Mouse (Mus musculus) urinary bladder, postnatal 36 days (tissue): ENCODE measurements at regions not wholly inside any gene's neighbourhood (a gene's known extent, or its start where the extent isn't known, plus 50 kb on each side); places are given as distances from the start of the nearest gene placed in this dataset.
A peak's percentile ranks its signal among the peaks of the same experiment; 100 is the strongest.

ENCODE experiments used
- DNase-seq, 2 experiments: peaks; one replicate each; pipeline ENCODE4 v3.0.0; 2022; ENCODE audit warnings: low spot score in 2 of 2, mixed read lengths in 1 of 2

DNA sequence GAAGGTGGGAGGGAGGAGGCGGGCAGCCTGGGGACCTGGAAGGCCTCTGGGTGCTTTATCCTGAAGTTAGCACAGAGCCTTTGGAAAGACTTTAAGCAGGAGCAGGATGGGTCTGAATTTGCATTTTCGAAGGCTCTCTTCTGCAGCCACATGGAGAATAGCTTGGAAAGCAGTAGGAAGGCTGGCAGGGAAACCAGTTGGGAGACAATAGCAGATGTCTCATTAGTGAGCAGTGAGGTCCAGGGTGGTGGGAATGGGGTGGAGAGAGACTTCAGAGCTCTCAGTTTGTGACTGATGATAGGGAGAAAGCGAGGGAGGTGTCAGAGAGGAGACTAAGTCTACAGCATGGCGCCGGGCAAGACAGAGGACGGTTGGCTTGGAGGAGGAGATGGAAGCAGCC lies 199.1 kb downstream of the Cbln1 start:
- no peak for DNase-seq

- DNase-seq = no peak
Measured at GRCm38 (mm10) chr8:87270525-87271187, 201.8 kb downstream of the Cbln1 start.

DNA sequence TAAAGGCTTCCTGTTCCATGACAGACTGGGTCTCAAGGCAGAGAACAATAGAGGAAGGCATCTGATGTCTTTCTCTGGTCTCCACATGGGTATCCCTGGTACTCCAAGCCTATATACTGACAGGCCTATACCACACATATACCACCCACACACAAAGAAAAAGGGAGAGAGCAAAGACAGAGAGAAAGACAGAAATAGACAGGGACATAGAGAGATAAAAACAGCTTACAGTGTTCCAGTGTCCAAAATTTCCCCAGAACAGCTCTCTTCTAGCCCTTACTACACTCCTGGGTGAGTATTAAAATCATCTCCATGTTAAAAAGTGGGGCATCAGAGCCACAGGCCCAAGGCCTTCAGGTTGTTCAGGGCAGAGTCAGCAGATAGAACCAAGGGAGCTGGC lies 204.2 kb downstream of the Cbln1 start:
- DNase-seq = no peak

DNA sequence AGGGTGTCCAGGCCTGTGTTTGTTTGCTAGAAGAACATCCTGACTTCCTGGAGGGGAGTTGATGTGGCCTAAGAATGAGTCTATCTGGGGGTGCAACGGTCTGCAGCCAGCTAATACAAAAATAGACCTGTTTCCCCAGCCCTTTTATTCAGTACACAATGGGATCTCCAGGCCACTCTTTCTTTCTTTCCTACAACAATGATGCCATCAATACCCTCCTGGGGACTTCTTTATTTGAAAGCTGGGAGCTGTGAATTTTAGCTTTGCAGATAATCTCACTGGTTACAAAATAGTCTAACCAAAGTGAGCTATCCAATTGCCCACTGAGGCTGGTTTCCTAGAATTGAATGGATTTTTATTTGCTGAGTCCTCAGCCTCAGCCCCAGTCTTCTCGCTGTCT lies 207.4 kb downstream of the Cbln1 start:
- DNase-seq = no peak

DNA sequence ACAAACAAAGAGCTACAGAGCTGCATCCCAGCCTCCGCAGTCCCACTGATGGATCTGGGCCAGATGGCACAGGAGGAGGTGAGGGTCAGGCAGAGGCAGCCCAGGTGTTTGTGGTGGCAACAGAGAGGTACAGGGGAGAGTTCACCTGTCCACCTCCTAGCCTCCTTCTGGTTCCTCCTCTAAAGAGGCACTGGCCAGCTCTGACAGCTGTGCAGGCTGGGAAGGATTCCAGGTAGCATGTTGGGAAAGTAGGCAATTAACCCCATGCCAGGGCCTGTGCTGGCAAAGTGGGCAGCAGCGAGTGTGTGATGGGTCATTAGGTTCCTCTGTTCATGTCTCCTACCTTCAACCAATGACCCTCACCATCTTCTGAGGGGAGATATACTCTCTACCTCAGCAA lies 212.1 kb downstream of the Cbln1 start:
- DNase-seq = no peak

- DNase-seq = no peak
Measured at GRCm38 (mm10) chr8:87242681-87243080, 229.7 kb downstream of the Cbln1 start.

- no peak for DNase-seq
Measured at GRCm38 (mm10) chr8:87237181-87237580, 235.2 kb downstream of the Cbln1 start.

DNA sequence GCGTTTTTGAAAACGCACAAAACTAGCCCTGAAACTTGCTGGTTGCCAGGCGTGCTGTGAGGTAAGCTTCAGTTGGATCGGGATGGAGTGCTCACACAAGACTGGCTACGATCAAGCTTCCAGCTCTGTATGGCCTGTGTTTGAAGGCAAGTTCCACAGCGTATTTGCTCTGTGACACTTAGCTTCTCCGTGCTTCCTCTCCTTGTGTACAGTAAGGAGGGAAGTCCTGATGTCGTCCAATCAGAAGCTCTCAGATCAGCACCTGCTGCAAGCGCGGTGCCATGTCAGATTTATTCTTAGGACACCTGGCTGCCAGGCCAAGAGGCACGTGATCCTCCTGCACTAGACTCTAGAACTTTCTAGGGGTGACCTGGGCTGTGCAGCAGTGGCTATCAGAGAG lies 236.0 kb downstream of the Cbln1 start:
- DNase-seq = no peak

GRCm38 (mm10) chr8:87235341-87236075 lies 236.9 kb downstream of the Cbln1 start:
- DNase-seq = no peak

GRCm38 (mm10) chr8:87234336-87234735 lies 238.1 kb downstream of the Cbln1 start:
- no peak for DNase-seq

DNA sequence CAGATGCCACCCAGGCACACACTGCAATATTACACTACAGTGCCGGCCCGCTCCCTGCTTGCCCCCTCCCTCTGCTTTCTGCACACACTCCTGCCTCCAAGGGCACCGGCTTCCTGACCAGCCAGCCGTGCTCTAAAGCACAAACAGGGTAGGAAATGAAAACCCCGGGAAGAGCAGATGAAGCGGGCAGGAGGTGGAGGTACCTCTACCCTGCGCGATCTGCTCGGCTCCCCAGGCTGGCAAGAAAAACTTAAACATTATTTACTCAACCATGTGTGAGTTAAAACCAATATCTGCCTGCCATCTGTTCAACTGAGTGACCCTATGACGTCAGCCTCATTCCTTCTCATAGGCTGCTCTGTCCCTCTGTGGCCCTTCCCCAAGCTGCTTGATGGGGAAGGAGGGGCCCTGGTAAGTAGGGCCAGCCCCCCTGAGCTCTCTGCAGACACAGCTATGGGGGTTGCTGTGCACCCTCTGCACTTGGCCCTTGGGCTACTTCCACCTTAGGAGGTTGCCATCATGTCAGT lies 238.5 kb downstream of the Cbln1 start:
- DNase-seq = no peak

DNA sequence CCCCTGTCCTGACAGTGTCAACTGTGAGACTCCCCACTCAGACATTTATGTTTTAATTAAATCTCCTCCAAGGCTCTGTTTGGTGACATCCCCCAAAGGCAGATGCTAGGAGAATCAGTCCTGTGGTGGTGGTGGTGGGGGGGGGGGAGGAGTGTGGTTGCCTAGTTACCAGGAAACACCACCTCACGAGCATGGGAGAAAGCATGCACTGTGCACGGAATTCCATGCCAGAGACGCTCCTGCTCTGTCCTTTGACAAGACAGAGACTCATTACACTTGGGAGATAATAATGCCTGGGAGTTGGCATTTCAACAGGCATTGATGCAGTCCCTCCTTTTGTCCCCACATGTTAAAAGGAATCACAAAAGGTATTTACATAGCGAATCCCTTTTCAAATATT lies 240.6 kb downstream of the Cbln1 start:
- no peak for DNase-seq

- no peak for DNase-seq
Measured at GRCm38 (mm10) chr8:87230096-87230495, 242.3 kb downstream of the Cbln1 start.

DNA sequence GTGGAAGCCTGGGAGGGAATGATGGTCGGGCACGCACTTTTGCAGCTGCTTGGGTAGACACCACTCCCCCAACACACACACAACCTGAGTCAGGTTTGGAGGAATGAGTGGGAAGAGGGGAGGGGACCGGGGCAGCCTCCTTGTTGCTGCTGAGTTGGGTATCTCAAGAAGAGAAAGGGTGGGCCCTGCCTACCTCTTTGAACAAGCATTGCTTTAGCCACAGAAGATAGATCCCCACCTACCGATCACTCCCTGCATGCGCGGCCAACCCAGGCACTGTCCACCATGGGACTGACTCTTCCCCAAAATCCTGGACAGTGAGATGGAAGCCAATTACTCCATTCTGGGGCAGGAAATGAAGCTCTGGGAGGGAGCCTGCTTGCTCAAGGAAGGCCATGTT lies 243.2 kb downstream of the Cbln1 start:
- no peak for DNase-seq

DNA sequence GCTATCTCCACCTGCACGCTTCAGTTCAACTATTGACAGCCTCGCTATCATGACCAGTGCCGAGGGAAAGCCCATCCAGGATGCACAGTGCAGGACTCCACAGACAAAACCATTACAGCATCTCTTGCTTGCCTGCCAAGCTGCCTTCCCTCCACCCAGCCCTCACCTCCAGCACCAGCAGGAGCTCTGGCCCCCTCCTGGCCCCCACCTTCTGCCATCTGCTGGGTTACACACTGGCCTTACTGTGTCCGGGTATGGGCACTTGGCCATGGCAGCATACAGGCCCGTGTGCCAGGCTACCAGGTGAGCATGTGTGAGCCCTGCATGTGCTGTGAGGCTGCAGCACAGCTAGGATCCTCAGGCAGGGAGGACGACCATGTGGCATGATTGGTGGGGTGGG lies 243.6 kb downstream of the Cbln1 start:
- DNase-seq = no peak

DNA sequence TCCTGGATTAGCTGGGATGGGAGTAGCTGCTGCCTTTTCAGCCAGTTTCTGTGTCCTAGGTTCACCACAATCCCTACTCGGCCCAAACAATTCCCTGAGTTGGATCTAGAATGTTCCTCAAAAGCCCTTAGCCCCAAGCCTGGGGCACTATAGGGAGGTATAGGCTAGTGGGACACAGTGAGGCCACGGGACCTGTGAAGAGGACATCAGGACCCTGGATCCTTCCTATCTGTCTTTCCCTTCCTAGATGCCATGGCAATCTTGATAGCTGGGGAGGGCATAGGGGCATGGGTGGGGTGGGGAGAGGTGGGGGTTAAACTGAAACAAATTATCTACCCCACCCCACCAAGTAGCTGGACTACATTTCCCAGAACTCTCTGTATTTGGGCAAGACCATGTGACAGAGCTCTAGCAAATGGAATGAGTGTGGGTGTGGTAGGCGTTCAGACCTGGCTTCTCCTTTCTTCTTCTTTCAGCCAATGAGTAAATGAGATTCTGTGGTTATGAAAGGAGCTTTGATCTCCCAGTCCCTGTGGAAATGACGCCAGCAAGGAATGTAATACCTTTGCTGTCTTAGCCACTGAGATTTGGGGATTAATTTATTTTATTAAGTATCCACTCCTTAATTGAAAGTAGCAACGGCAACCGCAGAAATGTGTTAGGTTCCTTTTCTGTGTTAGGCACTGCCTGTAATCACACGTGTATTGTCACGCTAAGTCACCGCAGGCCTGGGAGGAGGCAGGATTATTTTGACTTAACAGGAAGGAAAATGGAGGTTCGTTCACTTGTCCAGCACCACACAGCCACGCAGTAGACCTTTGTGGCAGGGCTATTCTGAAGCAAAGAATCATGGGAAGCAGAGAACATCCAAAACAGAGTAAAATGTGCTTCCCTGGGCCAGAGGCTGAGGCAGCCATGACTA lies 246.6 kb downstream of the Cbln1 start:
- no peak for DNase-seq

- no peak for DNase-seq
Measured at GRCm38 (mm10) chr8:87220581-87220980, 251.8 kb downstream of the Cbln1 start.

DNA sequence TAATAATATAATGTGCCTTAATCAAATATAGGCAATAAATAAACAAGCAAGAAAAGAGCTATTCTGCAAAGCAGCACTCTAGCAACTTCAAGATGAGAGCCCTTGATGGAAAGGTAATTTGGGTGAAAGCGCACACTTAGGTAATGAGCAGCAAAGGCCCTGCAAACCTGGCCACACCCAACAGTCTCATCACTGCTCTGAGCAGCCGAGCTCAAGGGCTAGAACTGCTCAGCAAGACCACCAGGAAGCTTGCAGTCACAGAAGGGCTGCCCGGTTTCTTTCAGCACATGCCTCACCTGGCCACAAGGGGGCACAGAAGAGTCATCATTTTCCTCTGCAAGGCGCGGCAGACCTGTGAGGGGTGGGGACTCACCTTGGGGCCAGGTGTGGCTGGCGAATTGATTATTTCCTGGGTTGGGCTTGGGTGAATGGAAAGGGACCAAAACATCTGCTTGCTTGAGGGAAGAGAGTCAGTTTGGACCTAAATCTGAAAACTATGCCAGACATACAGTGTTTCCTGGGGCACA lies 253.4 kb downstream of the Cbln1 start:
- peak; percentile 6 to 7 for DNase-seq

DNA sequence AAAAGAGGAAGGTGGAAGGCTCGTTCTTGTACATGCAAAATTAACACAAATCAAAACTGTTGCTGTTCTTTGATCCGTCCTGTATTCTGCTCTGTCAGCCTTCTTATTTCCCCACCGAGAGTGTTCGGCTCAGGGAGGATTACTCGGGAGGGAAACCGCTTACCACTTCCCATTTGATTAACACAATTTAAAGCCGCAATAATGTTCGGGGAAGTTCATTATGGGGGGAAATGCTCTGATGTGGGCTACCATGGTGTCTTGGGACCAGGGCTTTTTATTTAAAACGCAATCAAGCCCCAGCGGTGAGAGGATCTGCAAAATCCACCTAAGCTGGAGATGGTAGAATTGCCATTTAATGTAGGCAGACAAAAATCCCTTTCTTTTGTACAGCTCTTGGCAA lies 257.4 kb downstream of the Cbln1 start:
- DNase-seq = no peak

- no peak for DNase-seq
Measured at GRCm38 (mm10) chr8:87210546-87210945, 261.9 kb downstream of the Cbln1 start.

DNA sequence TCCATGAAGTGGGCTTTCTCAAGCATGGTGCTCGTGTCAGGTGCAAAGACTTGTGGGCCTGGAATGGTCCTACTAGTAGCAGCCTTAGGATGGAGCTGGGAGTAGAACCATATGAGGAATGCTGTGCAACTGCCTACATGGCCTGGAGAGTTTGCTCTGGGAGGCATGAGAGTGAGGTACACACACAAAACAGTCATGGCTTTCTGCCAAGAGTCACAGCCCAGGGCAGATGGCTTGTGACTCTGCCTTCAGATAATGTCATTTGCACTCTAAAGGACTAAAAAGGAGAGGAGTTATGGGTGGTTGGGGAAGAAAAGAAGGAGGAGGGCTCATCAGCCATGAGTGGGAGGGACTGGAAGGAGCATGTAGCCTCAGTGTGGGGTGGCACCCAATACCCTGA lies 263.1 kb downstream of the Cbln1 start:
- DNase-seq = no peak

DNA sequence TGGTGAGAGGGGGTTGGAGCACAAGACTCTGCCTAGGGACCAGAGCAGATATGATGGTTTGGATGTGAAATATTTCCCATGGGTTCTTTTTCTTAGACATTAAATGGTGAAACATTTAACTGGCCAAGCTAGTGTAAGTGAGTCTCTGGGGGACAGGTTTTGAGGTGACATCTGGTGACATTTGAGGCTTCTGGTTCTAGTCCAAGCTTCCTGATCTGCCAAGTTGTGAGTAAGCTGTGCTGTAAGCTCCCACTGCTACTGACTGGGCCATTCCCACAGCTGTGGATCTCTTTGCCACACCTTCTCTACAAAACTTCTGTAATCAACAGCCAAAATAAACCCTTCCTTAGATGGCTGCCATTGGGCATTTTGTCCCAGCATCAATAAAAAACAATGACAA lies 264.4 kb downstream of the Cbln1 start:
- DNase-seq = no peak
